Mouse (Mus musculus): ENCODE measurements at regions not wholly inside any gene's neighbourhood (a gene's known extent, or its start where the extent isn't known, plus 50 kb on each side); places are given as distances from the start of the nearest gene placed in this dataset.
A peak's percentile ranks its signal among the peaks of the same experiment; 100 is the strongest.

- H3K27me3 ChIP-seq (replicated peaks; ENCODE audit: control insufficient read depth, insufficient read depth, low read length): no peaks in the 10 kb centered on the region
- H3K4me3 ChIP-seq (ENCODE audit: insufficient read depth, low read depth, low read length): no peak overlapping the region
- 79% methylated on average over 2 of the region's 2 CpGs for WGBS
- DNase-seq: no peak
- TF ChIP-seq POLR2A (IDR thresholded peaks at IDR 0.05; ENCODE audit: low read depth, low read length) (no peak), CTCF (conservative IDR thresholded peaks at IDR 0.05; ENCODE audit: insufficient read depth, insufficient read length, low read depth, low read length) (no peak)
- H3K4me1 ChIP-seq (ENCODE audit: control insufficient read depth, insufficient read depth, low read length): no peaks in the 10 kb centered on the region
- no peak overlapping the region for H3K27ac ChIP-seq (ENCODE audit: insufficient read depth, low read depth, low read length)
- no peaks in the 10 kb centered on the region for H3K36me3 ChIP-seq (ENCODE audit: control insufficient read depth, insufficient read depth, low read length)
Observed at GRCm38 (mm10) chr8:6010712-6011111, 905.6 kb upstream of the Slc10a2 start.

- TF ChIP-seq CTCF (conservative IDR thresholded peaks at IDR 0.05; ENCODE audit: insufficient read depth, insufficient read length, low read depth, low read length) (no peak), POLR2A (IDR thresholded peaks at IDR 0.05; ENCODE audit: low read depth, low read length) (no peak)
- Histone ChIP-seq H3K36me3 (ENCODE audit: control insufficient read depth, insufficient read depth, low read length) (no peaks in the 10 kb centered on the region), H3K27ac (ENCODE audit: insufficient read depth, low read depth, low read length) (no peak overlapping the region), H3K4me1 (ENCODE audit: control insufficient read depth, insufficient read depth, low read length) (no peaks in the 10 kb centered on the region), H3K27me3 (replicated peaks; ENCODE audit: control insufficient read depth, insufficient read depth, low read length) (no peaks in the 10 kb centered on the region), H3K4me3 (ENCODE audit: insufficient read depth, low read depth, low read length) (no peak overlapping the region)
- 50% methylated on average over 1 of the region's 1 CpGs for WGBS
- no peak for DNase-seq
Observed at GRCm38 (mm10) chr8:6002612-6003011, 897.5 kb upstream of the Slc10a2 start.

- peak; percentile 30; the same call in 1 of the 2 replicates for TF ChIP-seq CTCF (conservative IDR thresholded peaks at IDR 0.05; ENCODE audit: insufficient read depth, insufficient read length, low read depth, low read length)
- TF ChIP-seq POLR2A (IDR thresholded peaks at IDR 0.05; ENCODE audit: low read depth, low read length): no peak
- Histone ChIP-seq H3K4me1 (ENCODE audit: control insufficient read depth, insufficient read depth, low read length) (no peaks in the 10 kb centered on the region), H3K4me3 (ENCODE audit: insufficient read depth, low read depth, low read length) (no peak overlapping the region), H3K36me3 (ENCODE audit: control insufficient read depth, insufficient read depth, low read length) (no peaks in the 10 kb centered on the region), H3K27me3 (replicated peaks; ENCODE audit: control insufficient read depth, insufficient read depth, low read length) (no peaks in the 10 kb centered on the region), H3K27ac (ENCODE audit: insufficient read depth, low read depth, low read length) (no peak overlapping the region)
- DNase-seq: peak; percentile 8
- WGBS: 58% methylated on average over 6 of the region's 6 CpGs
Observed at GRCm38 (mm10) chr8:5994846-5995245, 889.7 kb upstream of the Slc10a2 start.

- TF ChIP-seq POLR2A (IDR thresholded peaks at IDR 0.05; ENCODE audit: low read depth, low read length): no peak
- TF ChIP-seq CTCF (conservative IDR thresholded peaks at IDR 0.05; ENCODE audit: insufficient read depth, insufficient read length, low read depth, low read length): no peak
Observed at GRCm38 (mm10) chr8:5965403-5966015, 860.4 kb upstream of the Slc10a2 start.

GRCm38 (mm10) chr8:5964299-5964698, 859.1 kb upstream of the Slc10a2 start:
- Histone ChIP-seq H3K4me1 (ENCODE audit: control insufficient read depth, insufficient read depth, low read length) (no peaks in the 10 kb centered on the region), H3K4me3 (ENCODE audit: insufficient read depth, low read depth, low read length) (no peak overlapping the region), H3K27me3 (replicated peaks; ENCODE audit: control insufficient read depth, insufficient read depth, low read length) (no peaks in the 10 kb centered on the region), H3K36me3 (ENCODE audit: control insufficient read depth, insufficient read depth, low read length) (no peaks in the 10 kb centered on the region), H3K27ac (ENCODE audit: insufficient read depth, low read depth, low read length) (no peak overlapping the region)
- DNase-seq: no peak
- 93% methylated on average over 1 of the region's 1 CpGs for WGBS
- TF ChIP-seq CTCF (conservative IDR thresholded peaks at IDR 0.05; ENCODE audit: insufficient read depth, insufficient read length, low read depth, low read length): no peak
- TF ChIP-seq POLR2A (IDR thresholded peaks at IDR 0.05; ENCODE audit: low read depth, low read length): no peak

More at GRCm38 (mm10) chr8:5965403-5966015, 860.4 kb upstream of the Slc10a2 start:
- no peak overlapping the region for H3K4me3 ChIP-seq (ENCODE audit: insufficient read depth, low read depth, low read length)
- H3K27ac ChIP-seq (ENCODE audit: insufficient read depth, low read depth, low read length): no peak overlapping the region
- WGBS: 78% methylated on average over 6 of the region's 6 CpGs
- DNase-seq: no peak
- H3K27me3 ChIP-seq (replicated peaks; ENCODE audit: control insufficient read depth, insufficient read depth, low read length): no peaks in the 10 kb centered on the region
- no peaks in the 10 kb centered on the region for H3K4me1 ChIP-seq (ENCODE audit: control insufficient read depth, insufficient read depth, low read length)
- no peaks in the 10 kb centered on the region for H3K36me3 ChIP-seq (ENCODE audit: control insufficient read depth, insufficient read depth, low read length)

GRCm38 (mm10) chr8:5938057-5938456, 832.9 kb upstream of the Slc10a2 start:
- no peaks in the 10 kb centered on the region for H3K4me1 ChIP-seq (ENCODE audit: control insufficient read depth, insufficient read depth, low read length)
- H3K27ac ChIP-seq (ENCODE audit: insufficient read depth, low read depth, low read length): no peak overlapping the region
- no peak overlapping the region for H3K4me3 ChIP-seq (ENCODE audit: insufficient read depth, low read depth, low read length)
- no peak for DNase-seq
- H3K36me3 ChIP-seq (ENCODE audit: control insufficient read depth, insufficient read depth, low read length): no peaks in the 10 kb centered on the region
- no peaks in the 10 kb centered on the region for H3K27me3 ChIP-seq (replicated peaks; ENCODE audit: control insufficient read depth, insufficient read depth, low read length)
- TF ChIP-seq CTCF (conservative IDR thresholded peaks at IDR 0.05; ENCODE audit: insufficient read depth, insufficient read length, low read depth, low read length): no peak
- no peak for TF ChIP-seq POLR2A (IDR thresholded peaks at IDR 0.05; ENCODE audit: low read depth, low read length)
- 72% methylated on average over 3 of the region's 3 CpGs for WGBS

- Histone ChIP-seq H3K4me3 (ENCODE audit: insufficient read depth, low read depth, low read length) (no peak overlapping the region), H3K4me1 (ENCODE audit: control insufficient read depth, insufficient read depth, low read length) (no peaks in the 10 kb centered on the region), H3K36me3 (ENCODE audit: control insufficient read depth, insufficient read depth, low read length) (no peaks in the 10 kb centered on the region), H3K27ac (ENCODE audit: insufficient read depth, low read depth, low read length) (no peak overlapping the region), H3K27me3 (replicated peaks; ENCODE audit: control insufficient read depth, insufficient read depth, low read length) (no peaks in the 10 kb centered on the region)
- no peak for DNase-seq
- TF ChIP-seq CTCF (conservative IDR thresholded peaks at IDR 0.05; ENCODE audit: insufficient read depth, insufficient read length, low read depth, low read length) (no peak), POLR2A (IDR thresholded peaks at IDR 0.05; ENCODE audit: low read depth, low read length) (no peak)
- WGBS: 86% methylated on average over 1 of the region's 1 CpGs
Observed at GRCm38 (mm10) chr8:5918136-5918535, 813.0 kb upstream of the Slc10a2 start.

All from kidney, adult 2 months (tissue).